Mouse (Mus musculus) liver, postnatal 0 days (tissue): ENCODE results near the gene Lcp1.

Experiments used
- CTCF ChIP-seq: sonication (generic); IDR thresholded peaks from 2 replicates; pipeline ENCODE4 v1.5.1; 2016; ENCODE audit warnings: antibody characterized with exemption, low read depth
- EP300 ChIP-seq: IDR thresholded peaks from 2 replicates; pipeline ENCODE4 v1.6.1; 2016; ENCODE audit warnings: antibody characterized with exemption, low read depth, mild to moderate bottlenecking

- TF ChIP-seq CTCF, result no peak
- no peak for TF ChIP-seq EP300
These were observed 17.3 kb downstream of the Lcp1 start for GRCm38 (mm10) chr14:75148229-75148628.
